Mouse (Mus musculus) lung, postnatal 10 days (tissue): ENCODE results near the gene Olfr854.

ENCODE experiments used
- DNase-seq: peaks from one replicate; pipeline ENCODE4 v3.0.0; 2021

Olfr854 gene

GRCm38 (mm10) chr9:19567282-19567681, at the start of gene Olfr854:
Gene Olfr854, minus strand, starts transcription at chr9:19567382.
- DNase-seq, result no peak

GRCm38 (mm10) chr9:19582317-19582716, 15.1 kb upstream of the Olfr854 start, which contains the start of gene Olfr855:
Gene Olfr855, plus strand, starts transcription at chr9:19582617.
- no peak for DNase-seq

GRCm38 (mm10) chr9:19540976-19541375, 26.2 kb downstream of the Olfr854 start, which contains the start of gene Olfr853:
Gene Olfr853, minus strand, starts transcription at chr9:19541076.
- no peak for DNase-seq
